Mouse (Mus musculus): ENCODE results near the gene Cdc42bpa. TPM values are rescaled to one million over a fixed set of nuclear protein-coding genes. Genes with fewer than 3 reads are reported as not detected.

The Cdc42bpa gene
- polyA plus RNA-seq, 1 experiment: 16.3 TPM

GRCm38 (mm10) chr1:180199715-180200050, 239.4 kb downstream of the Cdc42bpa start:
- no peak for TF ChIP-seq GATA1 (IDR thresholded peaks at IDR 0.05; ENCODE audit: low read length)

- no peak for TF ChIP-seq GATA1 (IDR thresholded peaks at IDR 0.05; ENCODE audit: low read length)
Measured at GRCm38 (mm10) chr1:180200722-180201121, 240.4 kb downstream of the Cdc42bpa start.

GRCm38 (mm10) chr1:180208370-180208769, 248.1 kb downstream of the Cdc42bpa start:
- TF ChIP-seq GATA1 (IDR thresholded peaks at IDR 0.05; ENCODE audit: low read length): no peak

- TF ChIP-seq GATA1 (IDR thresholded peaks at IDR 0.05; ENCODE audit: low read length): no peak
Measured at GRCm38 (mm10) chr1:180210031-180210432, 249.8 kb downstream of the Cdc42bpa start.

- TF ChIP-seq GATA1 (IDR thresholded peaks at IDR 0.05; ENCODE audit: low read length): no peak
Measured at GRCm38 (mm10) chr1:180210781-180211271, 250.6 kb downstream of the Cdc42bpa start.

GRCm38 (mm10) chr1:180212911-180213310, 252.6 kb downstream of the Cdc42bpa start:
- no peak for TF ChIP-seq GATA1 (IDR thresholded peaks at IDR 0.05; ENCODE audit: low read length)

GRCm38 (mm10) chr1:180215044-180215443, 254.8 kb downstream of the Cdc42bpa start:
- no peak for TF ChIP-seq GATA1 (IDR thresholded peaks at IDR 0.05; ENCODE audit: low read length)

Other genes with a start within 250 kb of the Cdc42bpa start
- gene Kif28, start 215.2 kb upstream of the Cdc42bpa start, polyA plus RNA-seq (2012): not detected in 2 replicates
- gene Gm10518, start 157.1 kb upstream of the Cdc42bpa start, polyA plus RNA-seq (2012): not detected in 2 replicates
- 40.4 and 41.5 TPM in 2 replicates for gene Ahctf1, start 156.8 kb upstream of the Cdc42bpa start, polyA plus RNA-seq (2012)
- gene Coq8a, start 239.1 kb downstream of the Cdc42bpa start, polyA plus RNA-seq (2012): 3.7 and 6.3 TPM in 2 replicates

Measured in G1E-ER4 (cell line).